Mouse (Mus musculus) stomach, postnatal 0 days (tissue): Measurements from ENCODE around the gene Tcf7l1. TPM values are rescaled to one million over a fixed set of nuclear protein-coding genes. Genes with fewer than 3 reads are reported as not detected.

Source experiments
- ATAC-seq: fragments of 200-750 bp; cut with Nextera tagmentation; 2 replicates; pipeline ENCODE4 v1.8.0; 2017; ENCODE audit not compliant: low FRiP score, low TSS enrichment
- DNase-seq: peaks from one replicate; pipeline ENCODE4 v3.0.0-alpha.2; 2016; ENCODE audit warnings: low spot score
- H3K27ac ChIP-seq: fragments of 300-500 bp; sonication (generic); replicated peaks from 2 replicates; pipeline ENCODE4 v1.5.1; 2014; ENCODE audit warnings: mild to moderate bottlenecking, control low read depth
- H3K27me3 ChIP-seq: fragments of 300-500 bp; sonication (generic); 2 replicates; pipeline ENCODE4 v1.6.1; 2014; ENCODE audit warnings: low read length; ENCODE audit not compliant: control insufficient read depth, insufficient read depth
- H3K36me3 ChIP-seq: fragments of 300-500 bp; sonication (generic); 2 replicates; pipeline ENCODE4 v1.6.1; 2014; ENCODE audit warnings: low read length, mixed read lengths; ENCODE audit not compliant: control insufficient read depth, insufficient read depth
- H3K4me1 ChIP-seq: fragments of 300-500 bp; sonication (generic); replicated peaks from 2 replicates; pipeline ENCODE4 v1.6.1; 2014; ENCODE audit warnings: antibody characterized with exemption; ENCODE audit not compliant: control insufficient read depth, insufficient read depth
- H3K4me2 ChIP-seq: fragments of 300-500 bp; sonication (generic); replicated peaks from 2 replicates; pipeline ENCODE4 v1.6.1; 2014; ENCODE audit warnings: low read depth, mild to moderate bottlenecking, control low read depth, moderate library complexity
- H3K4me3 ChIP-seq: fragments of 300-500 bp; sonication (generic); 2 replicates; pipeline ENCODE4 v1.5.1; 2014; ENCODE audit warnings: low read depth, low read length, control low read depth
- H3K9ac ChIP-seq: fragments of 300-500 bp; sonication (generic); 2 replicates; pipeline ENCODE4 v1.6.1; 2014; ENCODE audit warnings: mild to moderate bottlenecking, low read length, control low read depth, mixed read lengths
- H3K9me3 ChIP-seq: fragments of 300-500 bp; sonication (generic); 2 replicates; pipeline ENCODE4 v1.6.1; 2016; ENCODE audit warnings: low read length; ENCODE audit not compliant: control insufficient read depth
- CTCF ChIP-seq: IDR thresholded peaks from 2 replicates; pipeline ENCODE4 v1.5.1; 2016; ENCODE audit warnings: antibody characterized with exemption, low read depth, mild to moderate bottlenecking, moderate library complexity
- EP300 ChIP-seq: optimal IDR thresholded peaks from 2 replicates; pipeline ENCODE3; 2016; ENCODE audit warnings: antibody characterized with exemption
- WGBS: fragments of 180-500 bp; shearing (Covaris S2); extraction: QIAGEN DNeasy Blood & Tissue Kit; methylation state at CpG from one replicate; pipeline ENCODE4 v1.1.7; 2014; 5-methylcytosine and 5-hydroxymethylcytosine counted together
- polyA plus RNA-seq: library from polyadenylated mRNA; unstranded; fragments of >200 nt; fragmentation: Nextera tagmentation; extraction: Ambion mirVana; gene quantifications from 2 replicates; pipeline ENCODE4 v1.2.1, GENCODE M21; 2015

The Tcf7l1 gene
- polyA plus RNA-seq, 1 experiment from 2014 or later: 11.1 TPM

DNA sequence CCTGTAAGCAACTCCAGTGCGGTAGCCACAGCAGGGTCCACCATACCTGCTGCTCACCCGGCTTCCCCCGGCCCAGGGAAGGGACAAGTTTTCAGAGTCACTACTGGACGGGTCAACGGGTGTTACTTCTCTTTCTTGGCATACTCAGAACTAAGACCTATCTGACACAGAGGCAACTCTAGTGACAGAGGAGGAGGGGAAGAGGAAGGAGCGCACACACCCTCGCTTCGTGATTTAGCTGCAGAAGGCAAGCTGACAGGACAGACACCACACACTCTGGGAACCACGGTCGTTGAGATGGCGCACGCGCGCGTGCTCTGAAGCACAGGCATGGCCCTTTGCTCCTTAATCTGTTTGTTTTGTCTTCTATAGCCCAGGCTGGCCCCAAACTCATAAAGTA lies 36.2 kb downstream of the Tcf7l1 start:
- H3K9ac ChIP-seq: no peak overlapping the region
- DNase-seq (no peak), ATAC-seq (no peak)
- no peaks in the 10 kb centered on the region for H3K27me3 ChIP-seq
- 82% methylated on average over 15 of the region's 15 CpGs for whole genome bisulfite sequencing
- peaks cover 5% of the 10 kb centered on the region; the same call in 1 of the 2 replicates for H3K4me1 ChIP-seq
- H3K9me3 ChIP-seq: no peaks in the 10 kb centered on the region
- no peaks in the 10 kb centered on the region for H3K36me3 ChIP-seq
- TF ChIP-seq CTCF (no peak), EP300 (no peak)
- no peak overlapping the region for H3K4me2 ChIP-seq
- no peak overlapping the region for H3K27ac ChIP-seq
- no peak overlapping the region for H3K4me3 ChIP-seq

DNA sequence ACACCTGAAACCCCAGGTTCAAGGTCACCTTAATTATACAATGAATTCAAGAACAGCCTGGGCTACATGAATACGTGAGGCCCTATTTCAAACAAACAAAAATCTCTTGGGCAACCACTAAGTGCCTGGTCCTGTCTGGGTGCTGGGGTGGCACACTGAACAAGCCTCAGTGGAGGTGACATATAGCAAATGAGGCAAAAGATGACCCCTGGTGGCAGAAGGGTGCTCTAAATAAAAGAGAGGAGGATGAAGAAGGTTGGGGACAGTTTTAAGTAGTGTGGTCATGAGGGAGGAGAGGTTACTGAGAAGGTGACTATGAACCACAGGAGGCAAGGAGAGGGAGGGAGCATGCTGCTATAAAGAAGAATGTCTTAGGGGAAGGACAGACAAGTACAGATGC lies 37.8 kb downstream of the Tcf7l1 start:
- Histone ChIP-seq H3K36me3 (no peaks in the 10 kb centered on the region), H3K27me3 (no peaks in the 10 kb centered on the region), H3K9me3 (no peaks in the 10 kb centered on the region), H3K27ac (no peak overlapping the region), H3K4me3 (no peak overlapping the region), H3K9ac (no peak overlapping the region), H3K4me2 (no peak overlapping the region), H3K4me1 (peaks cover 8% of the 10 kb centered on the region; the same call in 1 of the 2 replicates)
- TF ChIP-seq CTCF (peak; percentile 53), EP300 (no peak)
- ATAC-seq: no peak
- no peak for DNase-seq
- 59% methylated on average over 1 of the region's 1 CpGs for WGBS

DNA sequence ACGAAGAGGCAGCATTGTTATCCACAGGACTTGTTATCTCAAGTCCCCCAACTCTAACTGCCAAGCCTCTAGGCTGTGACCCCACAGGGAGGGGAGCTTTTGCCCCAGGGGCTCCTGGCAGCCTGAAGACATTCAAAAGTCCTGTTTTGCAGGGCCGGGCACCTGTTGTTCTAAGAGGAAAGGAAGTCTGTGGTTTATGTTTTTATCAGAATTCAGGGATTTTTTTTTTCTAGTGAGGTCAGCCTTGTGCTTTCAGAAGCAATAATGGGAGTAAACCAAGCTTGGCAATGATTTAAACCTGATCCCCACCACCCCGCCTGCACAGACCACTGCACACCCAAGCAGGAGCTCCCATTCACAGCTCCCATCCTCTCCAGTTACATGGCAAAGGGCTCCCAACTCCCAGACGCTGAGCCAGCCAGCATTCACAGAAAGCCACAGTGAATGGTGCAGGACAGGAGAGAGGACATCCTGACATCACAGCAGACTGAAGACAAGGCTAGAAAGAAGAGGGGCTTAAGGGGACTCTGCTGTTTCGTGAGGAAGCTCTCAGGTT lies 40.1 kb downstream of the Tcf7l1 start:
- no peaks in the 10 kb centered on the region for H3K27me3 ChIP-seq
- 27% methylated on average over 5 of the region's 5 CpGs for WGBS
- ATAC-seq (no peak), DNase-seq (no peak)
- H3K9me3 ChIP-seq: no peaks in the 10 kb centered on the region
- TF ChIP-seq CTCF (no peak), EP300 (no peak)
- peaks cover 11% of the 10 kb centered on the region; the same call in 1 of the 2 replicates for H3K4me1 ChIP-seq
- H3K36me3 ChIP-seq: no peaks in the 10 kb centered on the region
- no peak overlapping the region for H3K4me2 ChIP-seq
- H3K27ac ChIP-seq: 0 out of 2 replicates have a peak overlapping the region, but pooled peaks have one; percentile 8
- H3K9ac ChIP-seq: no peak overlapping the region
- no peak overlapping the region for H3K4me3 ChIP-seq

DNA sequence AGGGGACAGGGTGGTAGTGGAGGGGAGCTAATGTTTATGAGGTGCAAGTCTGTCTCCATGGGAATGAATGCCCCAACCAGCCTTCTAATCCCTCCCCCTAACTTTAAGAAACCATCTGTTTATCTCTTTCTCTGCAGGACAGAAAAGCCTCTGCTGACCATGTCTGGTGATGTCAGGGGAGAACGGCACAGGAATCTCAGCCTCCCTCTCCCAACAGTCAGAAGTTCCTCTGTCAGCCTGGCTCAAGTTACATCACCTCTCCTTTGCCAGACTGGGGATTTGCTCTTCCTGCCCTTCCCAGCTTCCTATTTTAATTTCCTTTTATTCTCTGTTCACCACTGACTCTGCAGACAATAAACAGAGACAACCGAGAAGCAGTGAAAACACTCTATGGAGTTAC lies 40.6 kb downstream of the Tcf7l1 start:
- H3K9ac ChIP-seq: no peak overlapping the region
- no peaks in the 10 kb centered on the region for H3K27me3 ChIP-seq
- DNase-seq: no peak
- H3K4me1 ChIP-seq: peaks cover 14% of the 10 kb centered on the region; the same call in 1 of the 2 replicates
- H3K9me3 ChIP-seq: no peaks in the 10 kb centered on the region
- 11% methylated on average over 2 of the region's 2 CpGs for WGBS
- 0 out of 2 replicates have a peak overlapping the region, but pooled peaks have one; percentile 8 for H3K27ac ChIP-seq
- peak; percentile 34; the same call in 1 of the 2 replicates for ATAC-seq
- no peak overlapping the region for H3K4me2 ChIP-seq
- H3K4me3 ChIP-seq: no peak overlapping the region
- TF ChIP-seq CTCF (no peak), EP300 (no peak)
- H3K36me3 ChIP-seq: no peaks in the 10 kb centered on the region

DNA sequence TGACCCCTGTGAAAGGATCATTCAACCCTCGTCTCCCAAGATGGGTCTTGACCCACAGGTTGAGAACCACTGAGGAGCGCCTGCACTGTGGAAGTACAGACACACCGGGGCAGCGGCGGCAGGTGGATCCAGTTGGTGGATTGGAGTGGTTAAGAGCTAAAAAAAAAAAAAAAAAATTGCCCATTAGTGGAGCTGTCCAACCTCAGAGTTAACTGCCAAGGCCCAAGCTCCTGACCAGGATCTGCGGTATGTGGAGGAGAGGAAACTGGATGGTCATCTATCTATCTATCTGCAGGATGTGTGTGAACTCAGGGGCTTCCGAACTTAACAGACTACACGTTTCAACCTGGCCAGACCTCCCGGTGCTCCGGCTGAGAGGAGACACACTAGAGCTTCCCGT lies 41.2 kb downstream of the Tcf7l1 start:
- H3K4me1 ChIP-seq: peaks cover 14% of the 10 kb centered on the region; the same call in 1 of the 2 replicates
- WGBS: 59% methylated on average over 11 of the region's 11 CpGs
- H3K9me3 ChIP-seq: no peaks in the 10 kb centered on the region
- TF ChIP-seq CTCF (no peak), EP300 (no peak)
- no peak overlapping the region for H3K4me3 ChIP-seq
- H3K27ac ChIP-seq: no peak overlapping the region
- ATAC-seq (no peak), DNase-seq (no peak)
- H3K9ac ChIP-seq: no peak overlapping the region
- H3K27me3 ChIP-seq: no peaks in the 10 kb centered on the region
- no peak overlapping the region for H3K4me2 ChIP-seq
- no peaks in the 10 kb centered on the region for H3K36me3 ChIP-seq

DNA sequence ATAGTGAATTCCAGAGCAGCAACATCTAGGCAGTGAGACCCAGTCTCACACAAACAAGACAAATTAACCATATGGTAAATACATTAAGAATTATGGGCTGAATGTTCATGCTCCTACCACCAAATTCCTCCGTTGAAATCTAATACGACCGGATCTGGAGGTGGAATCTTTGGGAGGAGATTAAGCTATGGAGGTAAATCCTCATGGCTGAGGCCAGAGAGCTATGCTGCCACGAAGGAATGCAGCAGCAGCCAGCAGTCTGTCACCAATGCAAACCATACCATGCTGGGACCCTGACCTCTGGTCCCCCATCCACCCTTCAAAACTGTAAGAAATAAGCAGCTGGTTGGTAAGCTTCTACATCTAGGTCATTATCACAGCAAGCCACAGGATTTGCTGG lies 41.9 kb downstream of the Tcf7l1 start:
- ATAC-seq: no peak
- no peak overlapping the region for H3K27ac ChIP-seq
- TF ChIP-seq CTCF (no peak), EP300 (no peak)
- DNase-seq: no peak
- WGBS: 26% methylated on average over 4 of the region's 4 CpGs
- H3K36me3 ChIP-seq: no peaks in the 10 kb centered on the region
- no peak overlapping the region for H3K4me3 ChIP-seq
- H3K4me1 ChIP-seq: peaks cover 14% of the 10 kb centered on the region; the same call in 1 of the 2 replicates
- no peak overlapping the region for H3K9ac ChIP-seq
- no peak overlapping the region for H3K4me2 ChIP-seq
- no peaks in the 10 kb centered on the region for H3K9me3 ChIP-seq
- H3K27me3 ChIP-seq: no peaks in the 10 kb centered on the region
